Mouse (Mus musculus) intestine, embryonic 14.5 days (tissue): ENCODE results near the gene Fgfr2. TPM values are rescaled to one million over a fixed set of nuclear protein-coding genes. Genes with fewer than 3 reads are reported as not detected.

Experiments used
- ATAC-seq: fragments of 200-750 bp; cut with Nextera tagmentation; replicated peaks from 2 replicates; pipeline ENCODE4 v1.8.0; 2017; ENCODE audit warnings: low read depth, moderate number of reproducible peaks, moderate TSS enrichment, moderate library complexity; ENCODE audit not compliant: low FRiP score, low TSS enrichment
- DNase-seq: peaks from one replicate; pipeline ENCODE4 v3.0.0-alpha.2; 2018; ENCODE audit warnings: low spot score
- H3K27ac ChIP-seq: fragments of 300-500 bp; sonication (generic); 2 replicates; pipeline ENCODE4 v1.5.1; 2014; ENCODE audit warnings: low read depth, mild to moderate bottlenecking, control low read depth
- H3K27me3 ChIP-seq: fragments of 300-500 bp; sonication (generic); replicated peaks from 2 replicates; pipeline ENCODE4 v1.6.1; 2014; ENCODE audit warnings: low read length, control low read depth; ENCODE audit not compliant: control insufficient read depth, insufficient read depth
- H3K36me3 ChIP-seq: fragments of 300-500 bp; sonication (generic); 2 replicates; pipeline ENCODE4 v1.6.1; 2014; ENCODE audit warnings: low read length, control low read depth; ENCODE audit not compliant: control insufficient read depth, insufficient read depth
- H3K4me1 ChIP-seq: fragments of 300-500 bp; sonication (generic); replicated peaks from 2 replicates; pipeline ENCODE4 v1.6.1; 2014; ENCODE audit warnings: low read length, control low read depth, mixed read lengths; ENCODE audit not compliant: control insufficient read depth, insufficient read depth
- H3K4me2 ChIP-seq: fragments of 300-500 bp; sonication (generic); 2 replicates; pipeline ENCODE4 v1.6.1; 2014; ENCODE audit warnings: low read length
- H3K4me3 ChIP-seq: fragments of 300-500 bp; sonication (generic); 2 replicates; pipeline ENCODE4 v1.5.1; 2014; ENCODE audit warnings: low read depth, low read length, control low read depth, mixed read lengths
- H3K9ac ChIP-seq: fragments of 300-500 bp; sonication (generic); 2 replicates; pipeline ENCODE4 v1.6.1; 2014; ENCODE audit warnings: mild to moderate bottlenecking, low read length
- H3K9me3 ChIP-seq: fragments of 300-500 bp; sonication (generic); 2 replicates; pipeline ENCODE4 v1.6.1; 2016; ENCODE audit warnings: low read length, control low read depth; ENCODE audit not compliant: control insufficient read depth
- WGBS: fragments of 180-500 bp; shearing (Covaris S2); extraction: QIAGEN DNeasy Blood & Tissue Kit; methylation state at CpG from one replicate; pipeline ENCODE4 v1.1.7; 2014; 5-methylcytosine and 5-hydroxymethylcytosine counted together
- polyA plus RNA-seq: library from polyadenylated mRNA; unstranded; fragments of >200 nt; fragmentation: Nextera tagmentation; extraction: Ambion mirVana; gene quantifications from 2 replicates; pipeline ENCODE4 v1.2.1, GENCODE M21; 2014

The Fgfr2 gene
- polyA plus RNA-seq, 1 experiment from 2014 or later, result 105 TPM

GRCm38 (mm10) chr7:132898234-132898633, 224.9 kb downstream of the Fgfr2 start:
- ATAC-seq (no peak), DNase-seq (no peak)
- H3K4me3 ChIP-seq, result no peak overlapping the region
- H3K36me3 ChIP-seq, result no peaks in the 10 kb centered on the region
- no peak overlapping the region for H3K9ac ChIP-seq
- H3K4me2 ChIP-seq, result no peak overlapping the region
- 90% methylated on average over 2 of the region's 2 CpGs for WGBS
- no peaks in the 10 kb centered on the region for H3K4me1 ChIP-seq
- H3K27me3 ChIP-seq, result no peaks in the 10 kb centered on the region
- H3K9me3 ChIP-seq, result no peaks in the 10 kb centered on the region
- H3K27ac ChIP-seq, result no peak overlapping the region

GRCm38 (mm10) chr7:132897258-132897657, 225.9 kb downstream of the Fgfr2 start:
- Histone ChIP-seq H3K4me3 (no peak overlapping the region), H3K4me1 (no peaks in the 10 kb centered on the region), H3K9ac (no peak overlapping the region), H3K4me2 (no peak overlapping the region), H3K27ac (no peak overlapping the region), H3K36me3 (no peaks in the 10 kb centered on the region), H3K27me3 (no peaks in the 10 kb centered on the region), H3K9me3 (no peaks in the 10 kb centered on the region)
- DNase-seq (no peak), ATAC-seq (no peak)
- WGBS, result 78% methylated on average over 10 of the region's 10 CpGs

GRCm38 (mm10) chr7:132896206-132896815, 226.8 kb downstream of the Fgfr2 start:
- no peak for ATAC-seq

GRCm38 (mm10) chr7:132894841-132895555, 228.2 kb downstream of the Fgfr2 start:
- H3K4me3 ChIP-seq, result no peak overlapping the region
- WGBS, result 64% methylated on average over 7 of the region's 7 CpGs
- no peak for ATAC-seq
- no peak overlapping the region for H3K4me2 ChIP-seq
- DNase-seq, result no peak
- no peaks in the 10 kb centered on the region for H3K27me3 ChIP-seq
- no peaks in the 10 kb centered on the region for H3K9me3 ChIP-seq
- no peaks in the 10 kb centered on the region for H3K4me1 ChIP-seq
- H3K36me3 ChIP-seq, result no peaks in the 10 kb centered on the region
- H3K27ac ChIP-seq, result no peak overlapping the region
- H3K9ac ChIP-seq, result no peak overlapping the region

More at GRCm38 (mm10) chr7:132896206-132896815, 226.8 kb downstream of the Fgfr2 start:
- Histone ChIP-seq H3K4me2 (no peak overlapping the region), H3K9me3 (no peaks in the 10 kb centered on the region), H3K4me1 (no peaks in the 10 kb centered on the region), H3K4me3 (no peak overlapping the region), H3K27ac (no peak overlapping the region), H3K36me3 (no peaks in the 10 kb centered on the region), H3K27me3 (no peaks in the 10 kb centered on the region), H3K9ac (no peak overlapping the region)
- WGBS, result 84% methylated on average over 9 of the region's 9 CpGs
- no peak for DNase-seq

- Histone ChIP-seq H3K4me1 (no peaks in the 10 kb centered on the region), H3K9me3 (no peaks in the 10 kb centered on the region), H3K27me3 (no peaks in the 10 kb centered on the region), H3K27ac (no peak overlapping the region), H3K4me3 (no peak overlapping the region), H3K36me3 (no peaks in the 10 kb centered on the region), H3K9ac (no peak overlapping the region), H3K4me2 (no peak overlapping the region)
- DNase-seq, result no peak
- WGBS, result 87% methylated on average over 1 of the region's 1 CpGs
- ATAC-seq, result no peak
Measured at GRCm38 (mm10) chr7:132893336-132893735, 229.8 kb downstream of the Fgfr2 start.

GRCm38 (mm10) chr7:132892806-132893205, 230.3 kb downstream of the Fgfr2 start:
- no peak overlapping the region for H3K4me2 ChIP-seq
- H3K27ac ChIP-seq, result no peak overlapping the region
- ATAC-seq (no peak), DNase-seq (no peak)
- H3K36me3 ChIP-seq, result no peaks in the 10 kb centered on the region
- H3K9ac ChIP-seq, result no peak overlapping the region
- H3K9me3 ChIP-seq, result no peaks in the 10 kb centered on the region
- H3K4me3 ChIP-seq, result no peak overlapping the region
- H3K4me1 ChIP-seq, result no peaks in the 10 kb centered on the region
- H3K27me3 ChIP-seq, result no peaks in the 10 kb centered on the region
- 63% methylated on average over 7 of the region's 7 CpGs for whole genome bisulfite sequencing

GRCm38 (mm10) chr7:132892311-132892661, 230.9 kb downstream of the Fgfr2 start:
- Histone ChIP-seq H3K27me3 (no peaks in the 10 kb centered on the region), H3K4me2 (no peak overlapping the region), H3K9me3 (no peaks in the 10 kb centered on the region), H3K9ac (no peak overlapping the region), H3K27ac (no peak overlapping the region), H3K36me3 (no peaks in the 10 kb centered on the region), H3K4me3 (no peak overlapping the region), H3K4me1 (no peaks in the 10 kb centered on the region)
- no peak for ATAC-seq
- DNase-seq, result no peak
- WGBS, result 55% methylated on average over 4 of the region's 4 CpGs

- Histone ChIP-seq H3K4me1 (0 out of 2 replicates have a peak, but pooled peaks cover 4% of the 10 kb centered on the region), H3K36me3 (no peaks in the 10 kb centered on the region), H3K4me2 (no peak overlapping the region), H3K27me3 (no peaks in the 10 kb centered on the region), H3K4me3 (no peak overlapping the region), H3K27ac (no peak overlapping the region), H3K9me3 (no peaks in the 10 kb centered on the region), H3K9ac (no peak overlapping the region)
- DNase-seq (no peak), ATAC-seq (no peak)
- 77% methylated on average over 5 of the region's 5 CpGs for WGBS
Measured at GRCm38 (mm10) chr7:132891561-132892310, 231.4 kb downstream of the Fgfr2 start.
